In the genomic region with DNA sequence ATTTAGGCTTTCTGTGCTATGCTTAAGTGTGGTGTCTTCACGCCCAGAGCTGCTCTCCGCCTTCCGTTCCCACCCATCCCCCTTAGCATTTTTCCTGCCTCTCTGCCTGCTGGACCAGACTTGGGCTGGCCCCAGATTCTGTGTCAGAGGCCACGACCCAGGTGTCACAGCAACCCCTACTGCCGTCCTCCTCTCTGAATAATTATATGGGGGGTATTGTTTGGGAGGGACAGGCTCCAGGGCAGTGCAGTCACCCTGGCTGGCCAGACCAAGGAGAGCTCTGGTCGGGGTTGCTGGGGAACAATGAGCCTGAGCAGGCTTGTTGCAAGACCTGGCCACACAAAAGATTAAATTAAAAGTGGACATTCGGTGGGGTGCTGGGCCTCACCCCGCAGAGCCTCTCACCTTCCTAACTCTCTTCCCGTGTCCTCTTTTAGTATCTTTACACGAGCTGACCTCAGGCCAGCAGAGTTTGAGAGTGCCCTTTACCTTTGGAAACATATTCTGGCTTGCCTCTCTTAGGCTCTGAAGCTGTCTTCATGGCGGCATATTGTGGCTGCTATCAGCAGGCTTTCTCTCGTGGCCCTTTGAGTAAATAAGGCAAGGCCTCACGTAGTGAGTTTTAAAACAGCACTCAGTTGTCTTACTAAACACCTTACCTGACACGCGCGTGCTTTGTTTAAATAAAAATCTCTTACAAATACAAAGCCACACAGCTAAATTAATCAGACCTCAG, we compare ENCODE assay signal across 9 mouse cellular contexts. TPM values are rescaled to one million over a fixed set of nuclear protein-coding genes. Genes with fewer than 3 reads are reported as not detected.
DNase-seq lines count a peak whose midpoint lies in the region; ATAC-seq and TF ChIP-seq lines count a peak whose summit lies in the region.
"Had no signal": no experiment of that assay in that cellular context is flagged by ENCODE, and none has a peak within 500 bp of the region (broad histone marks: within the 10 kb centered on the region; RNA-seq: fewer than 3 reads in every experiment).

No protein-coding gene starts in this region.

- H3K36me3 ChIP-seq in liver, postnatal 0 days (replicated peaks; ENCODE audit: insufficient read depth, low read length) = no peaks in the 10 kb centered on the region

- H3K4me2 ChIP-seq in liver, postnatal 0 days (ENCODE audit: low read depth, low read length) = no peak overlapping the region

- no peaks in the 10 kb centered on the region for H3K9me3 ChIP-seq in liver, postnatal 0 days (ENCODE audit: low read length)

- H3K27ac ChIP-seq in gastrocnemius, adult 2 months = peak overlapping the region; percentile 71
- H3K27ac ChIP-seq in liver, postnatal 0 days (ENCODE audit: low read depth) = peak overlapping the region; percentile 44

- no peak for TF ChIP-seq CTCF in gastrocnemius, adult 2 months (IDR thresholded peaks at IDR 0.05)
- no peak for TF ChIP-seq CTCF in liver, postnatal 0 days (IDR thresholded peaks at IDR 0.05; ENCODE audit: low read depth)

- H3K4me3 ChIP-seq in gastrocnemius, adult 2 months = no peak overlapping the region
- no peak overlapping the region for H3K4me3 ChIP-seq in liver, postnatal 0 days (ENCODE audit: low read depth, low read length)

- ATAC-seq in liver, postnatal 0 days = peak; percentile 33; the same call in 1 of the 2 replicates

- intact Hi-C loops in gastrocnemius, adult 2 months (cut with DNase I) = loop anchor here (5.0 to 10.0 kb wide), 2 partner anchors 73 to 426 kb away; a partner anchor contains a TSS
- intact Hi-C loops in gastrocnemius, postnatal 36 days (cut with DNase I) = loop anchor here (5.0 kb wide), 1 partner anchor 423 kb away; no protein-coding TSS in a partner anchor
- intact Hi-C loops in heart, postnatal 14 days (cut with DNase I) = loop anchor here (2.0 kb wide), 1 partner anchor 74 kb away; a partner anchor contains a TSS

- WGBS in liver, postnatal 0 days (ENCODE audit: insufficient replicate concordance) = 58% methylated on average over 16 of the region's 16 CpGs

- H3K9ac ChIP-seq in liver, postnatal 0 days (replicated peaks) = no peak overlapping the region

- peaks cover 10% of the 10 kb centered on the region for H3K4me1 ChIP-seq in liver, postnatal 0 days (ENCODE audit: insufficient read depth)

- TF ChIP-seq EP300 in liver, postnatal 0 days (IDR thresholded peaks at IDR 0.05; ENCODE audit: low read depth) = no peak

- no peak for DNase-seq in gastrocnemius, adult 2 months
- no peak for DNase-seq in gastrocnemius, postnatal 36 days
- peak; percentile 5 to 51 for DNase-seq in adrenal gland, postnatal 36 days
- DNase-seq in heart, postnatal 14 days = peak; percentile 23 to 37
- peak; percentile 42 for DNase-seq in liver, postnatal 0 days
- no peak for DNase-seq in spleen, postnatal 14 days (ENCODE audit: low spot score in 2 of 2)
- no peak for DNase-seq in natural killer cell, adult 2 months (ENCODE audit: low spot score in 2 of 2)
- DNase-seq in right cerebral cortex, adult 2 months (ENCODE audit: low spot score in 2 of 2) = no peak

- H3K27me3 ChIP-seq in liver, postnatal 0 days (ENCODE audit: insufficient read depth, low read length) = no peaks in the 10 kb centered on the region

RNA-seq across cellular contexts. Expression of a gene that starts 45.1 kb away (rescaled TPM):
- total RNA-seq in gastrocnemius, adult 2 months (2021) = 10 to 100 TPM; 11.6 to 15.4 TPM
- 10 to 100 TPM in 1 of 2 experiments, 1 to 10 TPM in 1; 6.4 to 10.2 TPM for total RNA-seq in gastrocnemius, postnatal 36 days (2021)
- total RNA-seq in adrenal gland, postnatal 36 days (2021) = 1 to 10 TPM; 3.7 to 4.3 TPM
- 1 to 10 TPM; 8.1 to 9.1 TPM for total RNA-seq in heart, postnatal 14 days (2021)
- 0.06 and 0.08 TPM in 2 replicates for polyA plus RNA-seq in liver, postnatal 0 days (2015; fragmentation: Nextera tagmentation; extraction: Ambion mirVana)
- total RNA-seq: hematopoietic stem cell, adult 5-6 weeks had no signal

Comparison
In these comparisons a context has a peak if more than half of its experiments do, and no peak if none do; other contexts are left out.
1. DNase-seq: peak in adrenal gland, postnatal 36 days (2 of 2), heart, postnatal 14 days (2 of 2) and liver, postnatal 0 days (single experiment); none in gastrocnemius, adult 2 months (single experiment), gastrocnemius, postnatal 36 days (0 of 2), spleen, postnatal 14 days (0 of 2), natural killer cell, adult 2 months (0 of 2) and right cerebral cortex, adult 2 months (0 of 2).